Mouse (Mus musculus) layer of hippocampus, adult 6 months (tissue): ENCODE measurements around the gene Mon1a. TPM values are rescaled to one million over a fixed set of nuclear protein-coding genes. Genes with fewer than 3 reads are reported as not detected.

Experiments
- long read RNA-seq, 2 experiments: library from polyadenylated mRNA; unstranded; transcript quantifications; one replicate each; pipeline ENCODE4 v2.0.0; 2019 to 2020
- polyA plus RNA-seq: library from polyadenylated mRNA; unstranded; fragments of <200 nt; fragmentation: Nextera tagmentation; gene quantifications from 2 replicates; pipeline ENCODE4 v1.2.3, GENCODE M21; 2021

Mon1a gene
- polyA plus RNA-seq = 22.7 and 22.9 TPM in 2 replicates
- long read RNA-seq, experiment 1, transcript Mon1a-201 (6 exons, 2,042 nt) = major isoform, 21 of 32 reads
- long read RNA-seq, experiment 1, partial matches to known transcripts = 2 of 32 reads
- long read RNA-seq, experiment 1, other reads (novel, unspliced or antisense) = 7 of 32 reads
- long read RNA-seq, experiment 2, transcript Mon1a-201 (6 exons, 2,042 nt) = major isoform, 85 of 126 reads
- long read RNA-seq, experiment 2, partial matches to known transcripts = 15 of 126 reads
- long read RNA-seq, experiment 2, other reads (novel, unspliced or antisense) = 22 of 126 reads

GRCm38 (mm10) chr9:107887804-107888266 is at the start of gene Mon1a:
Gene Mon1a, plus strand, starts transcription at chr9:107888151.

GRCm38 (mm10) chr9:107873137-107873536 is 14.8 kb upstream of the Mon1a start, which contains the start of gene Rbm6:
Gene Rbm6, minus strand, starts transcription at chr9:107873237.

DNA sequence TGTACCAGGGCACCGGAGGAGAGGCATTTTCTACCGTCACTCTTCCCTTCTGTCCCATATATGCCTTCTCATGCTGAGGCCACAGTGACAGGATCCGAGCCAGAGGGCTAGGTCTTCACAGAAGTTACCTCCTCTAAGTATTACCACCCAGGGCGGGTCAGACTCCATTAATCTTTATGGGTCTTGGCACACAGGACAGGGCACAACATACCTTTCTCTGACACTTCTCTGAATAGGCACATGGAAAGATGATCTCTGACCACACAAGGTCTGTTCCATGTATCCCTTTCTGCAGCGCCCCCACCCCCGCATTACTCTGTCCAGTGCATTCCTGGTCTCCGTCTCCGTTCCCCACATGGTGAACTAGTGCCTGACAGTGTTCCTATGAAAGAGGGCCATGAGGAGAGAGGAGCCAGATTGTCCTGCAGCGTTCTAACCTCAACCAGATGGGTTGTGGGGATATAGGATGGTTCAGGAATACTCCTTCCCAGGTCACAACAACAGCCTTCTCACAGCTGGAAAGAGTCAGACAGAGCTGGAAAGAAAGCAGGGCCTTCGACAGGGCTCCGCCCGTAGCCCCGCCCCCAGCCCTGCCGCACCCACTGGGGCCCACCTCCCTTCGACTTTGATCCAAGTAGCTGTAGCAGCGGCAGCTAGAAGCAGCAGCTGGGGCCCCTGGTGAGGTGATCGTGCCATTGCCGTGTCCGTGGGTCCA is 18.5 kb downstream of the Mon1a start, which contains the start of gene Mst1r:
Mst1r (plus strand) TSS at position 622 of the 715 bp plus-strand sequence.

DNA sequence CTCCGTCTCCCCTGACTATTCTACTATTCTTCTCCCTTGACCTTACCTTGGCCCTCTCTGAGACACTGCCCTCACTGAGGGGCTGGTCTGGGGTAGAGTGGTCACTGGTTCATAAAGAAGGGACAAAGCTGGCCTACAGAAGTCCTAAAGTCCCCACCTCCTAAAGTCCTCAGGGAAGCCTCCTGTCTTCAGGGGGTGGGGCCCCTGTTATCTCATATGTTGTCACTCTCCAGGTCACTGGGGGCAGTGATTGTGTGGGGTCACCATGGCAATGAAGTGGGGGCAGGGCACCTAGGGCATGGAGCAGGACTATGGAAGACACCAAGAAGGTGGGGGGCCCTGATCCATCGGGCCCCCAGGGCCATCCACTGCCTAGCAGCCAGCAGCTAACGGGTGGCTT is 40.2 kb downstream of the Mon1a start, which contains the start of gene Actl11:
Actl11 (plus strand) TSS at position 301 of the 400 bp plus-strand sequence.

GRCm38 (mm10) chr9:107935374-107935773 is 47.4 kb downstream of the Mon1a start, which contains the start of gene Camkv:
Gene Camkv, plus strand, starts transcription at chr9:107935674.

GRCm38 (mm10) chr9:107949922-107950235 is 61.9 kb downstream of the Mon1a start, which contains the start of gene Traip:
Gene Traip, plus strand, starts transcription at chr9:107950136.

Other genes with a start within 250 kb of the Mon1a start
- gene Slc38a3, start 218.6 kb upstream of the Mon1a start, polyA plus RNA-seq = 43.1 and 65.0 TPM in 2 replicates
- gene Gnat1, start 208.4 kb upstream of the Mon1a start, polyA plus RNA-seq = 26.0 and 27.1 TPM in 2 replicates
- 0.31 and 1.1 TPM in 2 replicates for gene Sema3f, start 177.7 kb upstream of the Mon1a start, polyA plus RNA-seq
- 31.9 and 37.2 TPM in 2 replicates for gene Rbm5, start 117.2 kb upstream of the Mon1a start, polyA plus RNA-seq
- 20.0 and 20.5 TPM in 2 replicates for gene Rbm6, start 14.9 kb upstream of the Mon1a start, polyA plus RNA-seq
- 0.25 and 0.41 TPM in 2 replicates for gene Mst1r, start 18.7 kb downstream of the Mon1a start, polyA plus RNA-seq
- not detected in 2 replicates for gene Actl11, start 40.3 kb downstream of the Mon1a start, polyA plus RNA-seq
- 314 and 331 TPM in 2 replicates for gene Camkv, start 47.5 kb downstream of the Mon1a start, polyA plus RNA-seq
- gene Traip, start 62.0 kb downstream of the Mon1a start, polyA plus RNA-seq = 2.6 and 3.4 TPM in 2 replicates
- 3.0 TPM in 2 replicates for gene Uba7, start 87.4 kb downstream of the Mon1a start, polyA plus RNA-seq
- gene Gm20661, start 94.9 kb downstream of the Mon1a start, polyA plus RNA-seq = 0.18 and 0.20 TPM in 2 replicates
- gene Inka1, start 97.7 kb downstream of the Mon1a start, polyA plus RNA-seq = 6.1 and 7.3 TPM in 2 replicates
- gene Cdhr4, start 104.3 kb downstream of the Mon1a start, polyA plus RNA-seq = 4.6 and 7.8 TPM in 2 replicates
- gene Gm20662, start 108.2 kb downstream of the Mon1a start, polyA plus RNA-seq = not detected in 2 replicates
- 22.1 and 23.0 TPM in 2 replicates for gene Ip6k1, start 114.3 kb downstream of the Mon1a start, polyA plus RNA-seq
- gene Gmppb, start 161.1 kb downstream of the Mon1a start, polyA plus RNA-seq = 20.7 and 34.1 TPM in 2 replicates
- gene Amigo3, start 165.0 kb downstream of the Mon1a start, polyA plus RNA-seq = 0.51 and 0.60 TPM in 2 replicates
- gene Mst1, start 192.3 kb downstream of the Mon1a start, polyA plus RNA-seq = not detected in 2 replicates
- 29.2 TPM in 2 replicates for gene Rnf123, start 195.2 kb downstream of the Mon1a start, polyA plus RNA-seq
- gene Apeh, start 206.5 kb downstream of the Mon1a start, polyA plus RNA-seq = 14.8 and 15.5 TPM in 2 replicates